Mouse (Mus musculus) MEL (cell line): ENCODE measurements at regions not wholly inside any gene's neighbourhood (a gene's known extent, or its start where the extent isn't known, plus 50 kb on each side); places are given as distances from the start of the nearest gene placed in this dataset.

Experiments used
- DNase-seq: peaks from one replicate; pipeline ENCODE4 v3.0.0; 2011; ENCODE audit warnings: low read depth, low spot score
- H3K27ac ChIP-seq: 2 replicates; pipeline ENCODE4 v1.5.1; 2012; ENCODE audit warnings: low read depth, mild to moderate bottlenecking, control low read depth, low read length, moderate library complexity; ENCODE audit not compliant: control insufficient read depth
- H3K27me3 ChIP-seq, 2 experiments: fragments of 150-350 bp in 1 of 2; sonication (generic) in 1 of 2; 2 replicates each; pipeline ENCODE4 v1.6.1; 2012; ENCODE audit warnings: low read length in 2 of 2, mild to moderate bottlenecking in 2 of 2, improper control_type of control experiment in 1 of 2, moderate library complexity in 1 of 2; ENCODE audit not compliant: insufficient read depth in 2 of 2, control insufficient read depth in 1 of 2
- H3K36me3 ChIP-seq, 2 experiments: 2 replicates each; pipeline ENCODE4 v1.6.1; 2012 to 2014; ENCODE audit warnings: low read length in 2 of 2, improper control_type of control experiment in 1 of 2, inconsistent platforms in 1 of 2, mild to moderate bottlenecking in 1 of 2; ENCODE audit not compliant: insufficient read depth in 2 of 2, control insufficient read depth in 1 of 2
- H3K4me1 ChIP-seq, 2 experiments: fragments of 150-350 bp in 1 of 2; sonication (generic) in 1 of 2; 2 replicates each; pipeline ENCODE4 v1.6.1; 2012; ENCODE audit warnings: low read length in 2 of 2, improper control_type of control experiment in 1 of 2, mild to moderate bottlenecking in 1 of 2; ENCODE audit not compliant: insufficient read depth in 2 of 2, control insufficient read depth in 1 of 2
- H3K4me3 ChIP-seq, 2 experiments: fragments of 150-350 bp in 1 of 2; sonication (generic) in 1 of 2; 2 replicates each; pipeline ENCODE4 v1.5.1; 2012; ENCODE audit warnings: low read depth in 2 of 2, low read length in 2 of 2, mild to moderate bottlenecking in 2 of 2, moderate library complexity in 2 of 2, control low read depth in 1 of 2, improper control_type of control experiment in 1 of 2; ENCODE audit not compliant: control insufficient read depth in 1 of 2, insufficient read depth in 1 of 2
- H3K79me2 ChIP-seq: 2 replicates; pipeline ENCODE4 v1.6.1; 2012; ENCODE audit warnings: mild to moderate bottlenecking, low read length, moderate library complexity; ENCODE audit not compliant: control insufficient read depth, poor library complexity, insufficient read depth
- H3K9ac ChIP-seq: 2 replicates; pipeline ENCODE4 v1.6.1; 2012; ENCODE audit warnings: low read depth, mild to moderate bottlenecking, control low read depth, low read length, moderate library complexity; ENCODE audit not compliant: control insufficient read depth, poor library complexity, severe bottlenecking
- H3K9me3 ChIP-seq: fragments of 150-350 bp; sonication (generic); replicated peaks from 2 replicates; pipeline ENCODE4 v1.6.1; 2012; ENCODE audit warnings: mild to moderate bottlenecking, low read length, improper control_type of control experiment, moderate library complexity; ENCODE audit not compliant: insufficient read depth
- CTCF ChIP-seq, 3 experiments: IDR thresholded peaks in 2 of 3; conservative IDR thresholded peaks in 1 of 3; 2 replicates each; pipeline ENCODE4 v1.5.1; 2011 to 2012; ENCODE audit warnings: low read length in 3 of 3, low read depth in 2 of 3, mild to moderate bottlenecking in 2 of 3, improper control_type of control experiment in 1 of 3, inconsistent platforms in 1 of 3, mixed read lengths in 1 of 3, moderate library complexity in 1 of 3; ENCODE audit not compliant: control insufficient read depth in 1 of 3, insufficient read depth in 1 of 3, poor library complexity in 1 of 3, severe bottlenecking in 1 of 3
- E2F4 ChIP-seq: IDR thresholded peaks from 2 replicates; pipeline ENCODE4 v1.6.1; 2011; ENCODE audit warnings: low read depth, low read length, improper control_type of control experiment, borderline replicate concordance
- ELF1 ChIP-seq: IDR thresholded peaks from 2 replicates; pipeline ENCODE4 v1.6.1; 2014; ENCODE audit warnings: low read depth, mild to moderate bottlenecking, inconsistent platforms, low read length, improper control_type of control experiment, moderate library complexity
- EP300 ChIP-seq, 2 experiments: IDR thresholded peaks; 2 replicates each; pipeline ENCODE4 v1.6.1; 2011; ENCODE audit warnings: improper control_type of control experiment in 2 of 2, low read length in 2 of 2, low read depth in 1 of 2, mild to moderate bottlenecking in 1 of 2
- ETS1 ChIP-seq: IDR thresholded peaks from 2 replicates; pipeline ENCODE4 v1.6.1; 2012; ENCODE audit warnings: low read depth, mild to moderate bottlenecking, inconsistent platforms, low read length, improper control_type of control experiment, moderate library complexity
- GABPA ChIP-seq: IDR thresholded peaks from 2 replicates; pipeline ENCODE4 v1.6.1; 2012; ENCODE audit warnings: low read depth, mild to moderate bottlenecking, inconsistent platforms, low read length, improper control_type of control experiment, moderate library complexity
- GATA1 ChIP-seq: IDR thresholded peaks from 2 replicates; pipeline ENCODE4 v1.6.1; 2011; ENCODE audit warnings: low read depth, low read length, improper control_type of control experiment
- HCFC1 ChIP-seq: IDR thresholded peaks from 2 replicates; pipeline ENCODE4 v1.6.1; 2012; ENCODE audit warnings: low read depth, mild to moderate bottlenecking, inconsistent platforms, low read length, improper control_type of control experiment, moderate library complexity
- KAT2A ChIP-seq: conservative IDR thresholded peaks from 2 replicates; pipeline ENCODE4 v1.6.1; 2012; ENCODE audit warnings: low read depth, low read length, improper control_type of control experiment, inconsistent platforms
- MAX ChIP-seq: IDR thresholded peaks from 2 replicates; pipeline ENCODE4 v1.6.1; 2011; ENCODE audit warnings: low read length, improper control_type of control experiment
- MEF2A ChIP-seq: IDR thresholded peaks from 2 replicates; pipeline ENCODE4 v1.6.1; 2014; ENCODE audit warnings: low read depth, mild to moderate bottlenecking, inconsistent platforms, low read length, improper control_type of control experiment; ENCODE audit not compliant: poor library complexity, insufficient replicate concordance, severe bottlenecking; ENCODE audit errors: extremely low read depth
- MXI1 ChIP-seq: IDR thresholded peaks from 2 replicates; pipeline ENCODE4 v1.6.1; 2011; ENCODE audit warnings: mild to moderate bottlenecking, low read depth, low read length, improper control_type of control experiment
- MYC ChIP-seq: IDR thresholded peaks from 2 replicates; pipeline ENCODE4 v1.6.1; 2011; ENCODE audit warnings: low read depth, mild to moderate bottlenecking, low read length, improper control_type of control experiment, moderate library complexity
- NELFE ChIP-seq: IDR thresholded peaks from 2 replicates; pipeline ENCODE4 v1.6.1; 2011; ENCODE audit warnings: low read depth, low read length, improper control_type of control experiment
- NRF1 ChIP-seq: IDR thresholded peaks from 2 replicates; pipeline ENCODE4 v1.6.1; 2014; ENCODE audit warnings: low read depth, mild to moderate bottlenecking, inconsistent platforms, low read length, improper control_type of control experiment, moderate library complexity; ENCODE audit not compliant: poor library complexity, insufficient read depth, severe bottlenecking
- POLR2A ChIP-seq, 2 experiments: IDR thresholded peaks; 2 replicates each; pipeline ENCODE4 v1.6.1; 2011 to 2012; ENCODE audit warnings: low read length in 2 of 2, mild to moderate bottlenecking in 2 of 2, control low read depth in 1 of 2, improper control_type of control experiment in 1 of 2, low read depth in 1 of 2, moderate library complexity in 1 of 2; ENCODE audit not compliant: control insufficient read depth in 1 of 2, insufficient read depth in 1 of 2, poor library complexity in 1 of 2
- POLR2AphosphoS5 ChIP-seq: IDR thresholded peaks from 2 replicates; pipeline ENCODE4 v1.6.1; 2012; ENCODE audit warnings: low read depth, borderline replicate concordance, mild to moderate bottlenecking, inconsistent platforms, low read length, moderate library complexity, mixed read lengths
- SMC3 ChIP-seq: IDR thresholded peaks from 2 replicates; pipeline ENCODE4 v1.6.1; 2011; ENCODE audit warnings: low read depth, low read length, improper control_type of control experiment
- TCF12 ChIP-seq: IDR thresholded peaks from 2 replicates; pipeline ENCODE4 v1.6.1; 2014; ENCODE audit warnings: low read depth, mild to moderate bottlenecking, inconsistent platforms, low read length, improper control_type of control experiment, moderate library complexity
- UBTF ChIP-seq: IDR thresholded peaks from 2 replicates; pipeline ENCODE4 v1.6.1; 2012; ENCODE audit warnings: low read depth, mild to moderate bottlenecking, inconsistent platforms, low read length, improper control_type of control experiment, moderate library complexity, borderline replicate concordance; ENCODE audit not compliant: insufficient read depth
- USF1 ChIP-seq: IDR thresholded peaks from 2 replicates; pipeline ENCODE4 v1.6.1; 2014; ENCODE audit warnings: low read depth, mild to moderate bottlenecking, inconsistent platforms, low read length, improper control_type of control experiment, moderate library complexity
- ZKSCAN1 ChIP-seq: IDR thresholded peaks from 2 replicates; pipeline ENCODE4 v1.6.1; 2012; ENCODE audit warnings: low read depth, mild to moderate bottlenecking, inconsistent platforms, low read length, improper control_type of control experiment, moderate library complexity
- ZNF384 ChIP-seq: IDR thresholded peaks from 2 replicates; pipeline ENCODE4 v1.6.1; 2012; ENCODE audit warnings: low read depth, mild to moderate bottlenecking, inconsistent platforms, low read length, improper control_type of control experiment

- Histone ChIP-seq H3K9ac (no peak overlapping the region), H3K4me3 (0 out of 4 replicates have a peak overlapping the region, but pooled peaks of 1 of the 2 experiments have one; percentile 22), H3K27ac (no peak overlapping the region), H3K9me3 (no peaks in the 10 kb centered on the region), H3K27me3 (no peaks in the 10 kb centered on the region), H3K4me1 (peaks cover 9 to 22% of the 10 kb centered on the region in 2 experiments), H3K79me2 (no peaks in the 10 kb centered on the region), H3K36me3 (peaks cover 0 to 17% of the 10 kb centered on the region in 2 experiments; a peak in 2 of 4 replicates)
- TF ChIP-seq ZNF384, result peak; percentile 55
- TF ChIP-seq ZKSCAN1, result no peak
- TF ChIP-seq TCF12, result 0 out of 2 replicates have a peak, but pooled peaks have one; percentile 4
- no peak for DNase-seq
These were observed 313.3 kb downstream of the Rnls start for GRCm38 (mm10) chr19:33078681-33079360.

- peaks cover 9 to 22% of the 10 kb centered on the region in 2 experiments for H3K4me1 ChIP-seq
- no peaks in the 10 kb centered on the region for H3K79me2 ChIP-seq
- H3K9ac ChIP-seq, result no peak overlapping the region
- H3K27ac ChIP-seq, result no peak overlapping the region
- no peaks in the 10 kb centered on the region for H3K9me3 ChIP-seq
- no peaks in the 10 kb centered on the region for H3K27me3 ChIP-seq
- no peak for DNase-seq
- TF ChIP-seq ELF1 (no peak), SMC3 (no peak), MEF2A (no peak), HCFC1 (no peak), CTCF (IDR thresholded peaks at IDR 0.05 in 2 of 3, conservative IDR thresholded peaks at IDR 0.05 in 1 of 3; ENCODE audit: control insufficient read depth in 1 of 3, insufficient read depth in 1 of 3, low read depth in 2 of 3, low read length in 3 of 3, poor library complexity in 1 of 3, severe bottlenecking in 1 of 3) (no peak), NRF1 (no peak), MYC (no peak), GATA1 (no peak), USF1 (no peak)
- H3K4me3 ChIP-seq, result no peak overlapping the region
- peaks cover 0 to 17% of the 10 kb centered on the region in 2 experiments; a peak in 2 of 4 replicates for H3K36me3 ChIP-seq
These were observed 312.1 kb downstream of the Rnls start for GRCm38 (mm10) chr19:33079959-33080358.

GRCm38 (mm10) chr19:33081493-33081892 is 310.6 kb downstream of the Rnls start:
- Histone ChIP-seq H3K4me1 (peaks cover 9 to 22% of the 10 kb centered on the region in 2 experiments), H3K9me3 (no peaks in the 10 kb centered on the region; the same call in 1 of the 2 replicates), H3K4me3 (peak overlapping the region in 1 of 2 experiments; percentile 29; a peak in 1 of 4 replicates), H3K36me3 (peaks cover 0 to 17% of the 10 kb centered on the region in 2 experiments; a peak in 2 of 4 replicates), H3K27me3 (no peaks in the 10 kb centered on the region), H3K9ac (no peak overlapping the region), H3K27ac (no peak overlapping the region), H3K79me2 (no peaks in the 10 kb centered on the region)
- no peak for DNase-seq
- TF ChIP-seq E2F4, result no peak
- no peak for TF ChIP-seq MXI1
- no peak for TF ChIP-seq POLR2A (IDR thresholded peaks at IDR 0.05; ENCODE audit: control insufficient read depth in 1 of 2, insufficient read depth in 1 of 2, low read depth in 1 of 2, low read length in 2 of 2, poor library complexity in 1 of 2)
- TF ChIP-seq CTCF (IDR thresholded peaks at IDR 0.05 in 2 of 3, conservative IDR thresholded peaks at IDR 0.05 in 1 of 3; ENCODE audit: control insufficient read depth in 1 of 3, insufficient read depth in 1 of 3, low read depth in 2 of 3, low read length in 3 of 3, poor library complexity in 1 of 3, severe bottlenecking in 1 of 3), result no peak
- no peak for TF ChIP-seq NELFE
- TF ChIP-seq GATA1, result peak; percentile 43
- TF ChIP-seq MAX, result no peak
- no peak for TF ChIP-seq POLR2AphosphoS5
- no peak for TF ChIP-seq UBTF
- no peak for TF ChIP-seq GABPA
- no peak for TF ChIP-seq ETS1
- TF ChIP-seq EP300 (IDR thresholded peaks at IDR 0.05; ENCODE audit: low read depth in 1 of 2, low read length in 2 of 2), result peak in 1 of 2 experiments; percentile 27; a peak in 1 of 4 replicates
- 0 out of 2 replicates have a peak, but pooled peaks have one; percentile 12 for TF ChIP-seq MEF2A
- TF ChIP-seq HCFC1, result no peak
- TF ChIP-seq MYC, result no peak
- no peak for TF ChIP-seq KAT2A
